Mouse (Mus musculus): ENCODE results near the gene Hsf4. TPM values are rescaled to one million over a fixed set of nuclear protein-coding genes. Genes with fewer than 3 reads are reported as not detected.
"Not testable (repeated sequence)": the region's sequence is repeated elsewhere in the genome, so short reads cannot be mapped to it uniquely, and the experiment has no call there.

The Hsf4 gene
- polyA plus RNA-seq, 1 experiment: 0.95 TPM

DNA sequence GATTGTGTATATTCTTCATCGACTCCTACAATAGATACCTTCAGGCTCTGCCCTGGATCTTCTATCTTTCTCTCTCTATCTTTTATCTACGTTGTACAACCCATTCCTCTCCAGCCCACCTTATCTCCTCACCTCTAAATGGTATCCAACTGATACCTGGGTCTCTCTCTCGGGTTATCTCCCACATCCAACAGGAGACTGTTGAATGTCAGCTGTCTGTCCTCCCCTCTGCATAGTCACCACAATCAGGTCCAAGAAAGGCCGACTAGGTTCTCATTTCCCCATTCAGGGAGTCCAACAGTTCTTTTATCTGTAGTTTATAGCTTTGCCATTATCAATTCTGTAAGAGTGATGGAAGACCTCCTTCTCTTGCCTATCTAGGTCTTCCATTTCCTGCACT is 12.6 kb downstream of the Hsf4 start:
- Histone ChIP-seq H3K4me1 (ENCODE audit: control insufficient read depth, insufficient read depth, low read length) (peaks cover 1% of the 10 kb centered on the region), H3K4me3 (replicated peaks; ENCODE audit: control insufficient read depth, low read depth, low read length) (no peak overlapping the region), H3K27ac (ENCODE audit: control insufficient read depth, insufficient read depth, low read depth, low read length, poor library complexity) (no peak overlapping the region)
- TF ChIP-seq POLR2A (IDR thresholded peaks at IDR 0.05; ENCODE audit: borderline replicate concordance, control insufficient read depth, low read depth, low read length) (no peak), CTCF (IDR thresholded peaks at IDR 0.05; ENCODE audit: control insufficient read depth, insufficient read depth, low read length) (no peak)
- WGBS: 60% methylated on average over 4 of the region's 4 CpGs

DNA sequence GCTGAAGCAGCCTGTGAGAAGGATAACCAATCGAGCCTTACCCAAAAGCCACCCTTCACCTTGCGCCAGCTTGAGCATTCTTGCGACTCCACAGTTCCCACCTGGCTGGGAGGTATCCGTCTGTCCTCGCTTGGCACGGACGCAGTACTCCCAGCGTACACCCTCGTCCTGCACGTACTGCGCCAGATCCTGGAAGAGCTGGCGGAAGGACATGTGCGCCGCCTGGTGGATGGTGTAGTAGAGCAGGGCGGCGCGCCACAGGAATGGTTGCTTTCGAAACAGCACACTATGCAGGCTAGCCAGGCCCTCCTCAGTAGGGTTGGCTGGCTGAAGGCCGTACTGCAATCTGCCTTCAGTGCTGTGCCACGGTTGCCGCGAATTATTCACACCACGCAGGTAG is 13.5 kb downstream of the Hsf4 start:
- Histone ChIP-seq H3K4me1 (ENCODE audit: control insufficient read depth, insufficient read depth, low read length) (peaks cover 1% of the 10 kb centered on the region), H3K4me3 (replicated peaks; ENCODE audit: control insufficient read depth, low read depth, low read length) (no peak overlapping the region), H3K27ac (ENCODE audit: control insufficient read depth, insufficient read depth, low read depth, low read length, poor library complexity) (no peak overlapping the region)
- 61% methylated on average over 23 of the region's 23 CpGs for WGBS
- TF ChIP-seq CTCF (IDR thresholded peaks at IDR 0.05; ENCODE audit: control insufficient read depth, insufficient read depth, low read length) (peak; percentile 78), POLR2A (IDR thresholded peaks at IDR 0.05; ENCODE audit: borderline replicate concordance, control insufficient read depth, low read depth, low read length) (no peak)

DNA sequence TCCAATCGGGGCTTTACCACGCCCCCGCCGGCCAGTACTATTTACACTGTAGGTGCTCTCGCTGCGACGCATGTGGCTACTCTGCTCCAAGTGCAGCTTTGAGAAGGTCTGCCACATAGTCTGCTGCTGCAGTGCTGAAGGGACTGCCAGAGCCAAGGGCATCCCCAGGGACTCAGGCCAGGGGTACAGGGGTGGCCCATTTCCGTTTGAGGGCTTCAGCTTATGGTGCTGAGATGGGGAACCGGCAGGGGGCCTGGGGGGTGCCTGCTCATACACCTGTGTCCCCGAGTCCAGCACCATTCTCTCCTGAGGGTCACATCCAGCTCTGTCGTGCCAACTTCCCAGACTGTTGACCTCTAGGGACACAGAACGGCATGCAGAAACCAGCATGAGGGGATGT is 15.9 kb downstream of the Hsf4 start:
- WGBS: 84% methylated on average over 12 of the region's 12 CpGs
- Histone ChIP-seq H3K27ac (ENCODE audit: control insufficient read depth, insufficient read depth, low read depth, low read length, poor library complexity) (no peak overlapping the region), H3K4me1 (ENCODE audit: control insufficient read depth, insufficient read depth, low read length) (peaks cover 4% of the 10 kb centered on the region), H3K4me3 (replicated peaks; ENCODE audit: control insufficient read depth, low read depth, low read length) (no peak overlapping the region)
- TF ChIP-seq POLR2A (IDR thresholded peaks at IDR 0.05; ENCODE audit: borderline replicate concordance, control insufficient read depth, low read depth, low read length) (no peak), CTCF (IDR thresholded peaks at IDR 0.05; ENCODE audit: control insufficient read depth, insufficient read depth, low read length) (no peak)

DNA sequence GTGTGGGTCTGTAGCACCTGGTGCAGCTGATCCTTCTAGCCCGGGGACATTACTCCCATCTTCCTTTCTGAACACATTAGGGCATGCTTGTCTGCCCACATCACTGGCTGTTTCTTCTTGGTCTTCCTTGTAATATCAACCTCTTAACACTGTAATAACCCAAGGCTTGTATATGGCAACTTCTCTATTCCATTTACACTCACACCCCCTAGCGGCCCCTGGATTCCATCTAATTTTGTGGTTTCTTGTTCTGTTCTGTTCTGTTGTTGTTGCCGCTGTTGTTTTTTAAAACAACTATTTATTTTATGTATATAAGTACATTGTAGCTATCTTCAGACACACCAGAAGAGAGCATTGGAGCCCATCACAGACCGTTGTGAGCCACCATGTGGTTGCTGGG is 17.3 kb downstream of the Hsf4 start:
- WGBS: 79% methylated on average over 4 of the region's 4 CpGs
- H3K27ac ChIP-seq (ENCODE audit: control insufficient read depth, insufficient read depth, low read depth, low read length, poor library complexity): no peak overlapping the region
- no peak overlapping the region for H3K4me3 ChIP-seq (replicated peaks; ENCODE audit: control insufficient read depth, low read depth, low read length)
- peaks cover 4% of the 10 kb centered on the region for H3K4me1 ChIP-seq (ENCODE audit: control insufficient read depth, insufficient read depth, low read length)
- TF ChIP-seq POLR2A (IDR thresholded peaks at IDR 0.05; ENCODE audit: borderline replicate concordance, control insufficient read depth, low read depth, low read length) (no peak), CTCF (IDR thresholded peaks at IDR 0.05; ENCODE audit: control insufficient read depth, insufficient read depth, low read length) (no peak)

DNA sequence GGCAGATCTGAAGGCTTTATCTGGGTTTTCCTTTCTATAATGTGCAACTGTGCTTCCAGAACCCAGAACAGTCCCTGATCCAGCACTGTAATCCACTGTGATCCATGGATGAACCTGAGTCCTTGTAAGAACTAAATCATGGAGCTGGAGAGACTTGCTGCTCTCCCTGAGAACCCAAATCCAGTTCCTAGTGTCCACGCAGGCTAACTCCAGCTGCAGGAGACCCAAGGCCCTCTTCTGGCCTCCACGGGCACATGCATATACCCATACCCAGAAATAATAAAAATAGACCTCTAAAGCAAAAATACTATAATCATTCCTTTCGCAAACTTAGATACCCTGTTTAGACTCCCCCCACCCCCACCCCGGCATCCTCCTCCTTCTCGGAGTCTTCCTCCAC is 18.6 kb downstream of the Hsf4 start:
- 90% methylated on average over 5 of the region's 5 CpGs for WGBS
- TF ChIP-seq POLR2A (IDR thresholded peaks at IDR 0.05; ENCODE audit: borderline replicate concordance, control insufficient read depth, low read depth, low read length): no peak
- no peak for TF ChIP-seq CTCF (IDR thresholded peaks at IDR 0.05; ENCODE audit: control insufficient read depth, insufficient read depth, low read length)
- Histone ChIP-seq H3K4me1 (ENCODE audit: control insufficient read depth, insufficient read depth, low read length) (peaks cover 4% of the 10 kb centered on the region), H3K27ac (ENCODE audit: control insufficient read depth, insufficient read depth, low read depth, low read length, poor library complexity) (no peak overlapping the region), H3K4me3 (replicated peaks; ENCODE audit: control insufficient read depth, low read depth, low read length) (no peak overlapping the region)

DNA sequence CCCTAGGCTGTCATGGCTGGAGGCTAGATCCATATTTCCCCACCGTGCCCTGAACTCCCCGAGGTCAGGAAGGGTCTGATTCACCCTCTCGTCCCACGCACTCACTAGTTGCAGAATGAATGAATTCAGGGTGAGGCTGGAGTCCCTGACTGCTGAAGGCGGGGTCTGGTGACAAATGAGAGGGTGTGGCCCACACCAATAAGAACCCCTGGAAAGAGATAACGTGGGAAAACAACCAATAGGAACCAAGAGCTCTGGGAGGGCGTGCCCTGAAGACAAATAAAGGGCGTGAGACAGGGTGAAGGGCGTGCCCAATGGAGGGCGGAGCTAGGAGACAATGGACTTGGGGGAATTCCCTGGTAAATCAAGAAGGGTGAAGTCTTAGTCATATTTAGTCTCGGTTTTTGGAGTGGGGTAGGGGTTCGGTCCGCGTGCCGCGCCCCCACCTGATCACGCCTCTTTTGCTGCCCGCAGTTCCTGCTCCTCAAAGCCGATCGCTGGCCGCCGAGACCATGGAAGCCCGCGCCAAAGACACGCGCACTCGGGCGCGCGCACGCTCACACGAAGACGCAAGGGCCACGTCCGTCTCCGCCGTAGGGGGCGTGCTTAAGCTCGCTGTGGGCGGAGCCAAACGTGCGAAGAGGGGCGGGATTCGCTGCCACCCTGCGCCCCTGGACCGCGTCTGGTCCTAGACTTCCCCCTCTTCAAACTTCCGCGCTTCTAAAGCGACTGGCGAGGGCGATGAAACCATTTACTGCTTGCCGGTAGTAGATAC is 19.5 kb downstream of the Hsf4 start:
- peaks cover 4% of the 10 kb centered on the region for H3K4me1 ChIP-seq (ENCODE audit: control insufficient read depth, insufficient read depth, low read length)
- WGBS: under 1% methylated on average over 53 of the region's 53 CpGs
- H3K27ac ChIP-seq (ENCODE audit: control insufficient read depth, insufficient read depth, low read depth, low read length, poor library complexity): peak overlapping the region; percentile 51
- TF ChIP-seq POLR2A (IDR thresholded peaks at IDR 0.05; ENCODE audit: borderline replicate concordance, control insufficient read depth, low read depth, low read length): peak; percentile 66; the same call in 1 of the 2 replicates
- peak; percentile 18; the same call in 1 of the 2 replicates for TF ChIP-seq CTCF (IDR thresholded peaks at IDR 0.05; ENCODE audit: control insufficient read depth, insufficient read depth, low read length)
- peak overlapping the region; percentile 80 for H3K4me3 ChIP-seq (replicated peaks; ENCODE audit: control insufficient read depth, low read depth, low read length)

DNA sequence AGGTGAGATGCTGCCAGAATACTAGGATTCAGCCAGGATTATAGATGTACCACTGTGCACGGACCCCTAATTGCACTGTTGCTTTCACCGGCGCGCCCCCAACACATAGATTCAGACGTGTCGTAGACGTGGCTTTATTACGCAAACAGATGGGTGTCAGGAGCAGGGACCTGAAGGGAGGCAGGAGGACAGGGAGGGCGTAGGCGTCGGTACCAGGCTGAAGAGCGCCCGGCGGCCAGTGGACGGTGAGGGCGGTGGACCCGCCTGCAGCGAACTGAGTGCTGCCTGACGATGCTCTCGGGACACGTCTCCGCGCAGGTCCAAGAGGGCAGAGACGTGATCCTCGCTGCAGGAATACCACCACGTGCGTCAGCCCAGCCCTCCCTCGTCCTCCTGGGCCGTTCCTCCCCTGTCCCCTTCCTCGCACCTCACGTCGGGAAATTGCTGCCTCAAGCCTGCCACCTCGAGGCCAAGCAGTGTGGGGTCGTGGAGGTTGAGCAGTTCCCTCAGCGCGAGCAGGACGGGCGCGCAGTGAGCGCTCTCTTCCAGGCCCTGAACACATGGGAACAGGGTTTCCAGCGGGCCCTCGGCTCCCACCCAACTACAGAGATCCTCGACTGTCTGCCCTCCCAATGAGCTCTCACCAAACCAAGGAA is 20.3 kb downstream of the Hsf4 start, which contains the start of gene 4931428F04Rik:
Gene 4931428F04Rik (minus strand): TSS at position 60 of the 656 bp plus-strand sequence.
- Histone ChIP-seq H3K27ac (ENCODE audit: control insufficient read depth, insufficient read depth, low read depth, low read length, poor library complexity) (peak within 1 kb of the TSS; percentile 51), H3K4me1 (ENCODE audit: control insufficient read depth, insufficient read depth, low read length) (peaks cover 4% of the 10 kb centered on the region), H3K4me3 (replicated peaks; ENCODE audit: control insufficient read depth, low read depth, low read length) (peak within 1 kb of the TSS; percentile 80)
- TF ChIP-seq POLR2A (IDR thresholded peaks at IDR 0.05; ENCODE audit: borderline replicate concordance, control insufficient read depth, low read depth, low read length): no peak
- TF ChIP-seq CTCF (IDR thresholded peaks at IDR 0.05; ENCODE audit: control insufficient read depth, insufficient read depth, low read length): peak; percentile 57; the same call in 1 of the 2 replicates
- 5% methylated on average over 43 of the region's 43 CpGs for WGBS

DNA sequence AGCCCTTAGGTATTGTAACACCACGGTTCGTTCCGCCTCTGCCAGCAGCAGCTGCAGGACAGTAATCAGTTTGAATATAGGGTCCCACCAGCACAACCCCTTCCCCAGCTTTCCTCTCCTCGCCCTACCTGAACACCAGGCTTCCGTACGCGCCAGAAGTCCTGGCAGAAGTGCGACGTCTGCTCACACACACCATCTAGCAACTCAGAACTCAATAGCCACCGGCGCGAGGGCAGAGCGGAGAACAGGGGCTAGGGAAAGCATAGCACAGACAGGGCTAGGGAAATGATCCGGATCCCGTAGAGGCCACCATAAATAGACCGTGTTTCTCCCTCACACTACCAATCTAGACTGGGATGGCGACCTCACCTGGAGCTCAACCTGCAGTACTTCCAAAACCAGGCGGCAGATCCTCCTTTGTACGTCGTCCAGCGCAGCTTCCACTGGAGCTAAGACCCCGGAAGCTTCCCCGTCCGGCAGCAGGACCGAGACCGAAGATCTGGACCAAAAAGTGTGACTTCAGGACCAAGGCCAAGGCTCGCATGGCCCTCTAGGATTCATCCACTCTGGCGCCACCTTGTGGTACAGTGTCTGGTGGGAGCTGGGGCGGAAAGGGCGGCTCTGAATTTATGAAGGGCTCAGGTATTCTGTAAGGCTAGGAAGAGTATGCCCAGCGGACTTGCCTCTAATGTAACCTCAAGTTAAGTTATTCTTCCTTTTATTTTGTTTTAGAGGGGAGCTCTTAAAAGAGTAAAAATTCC is 21.1 kb downstream of the Hsf4 start:
- WGBS: 27% methylated on average over 31 of the region's 31 CpGs
- TF ChIP-seq CTCF (IDR thresholded peaks at IDR 0.05; ENCODE audit: control insufficient read depth, insufficient read depth, low read length) (peak; percentile 98), POLR2A (IDR thresholded peaks at IDR 0.05; ENCODE audit: borderline replicate concordance, control insufficient read depth, low read depth, low read length) (no peak)
- no peak overlapping the region for H3K27ac ChIP-seq (ENCODE audit: control insufficient read depth, insufficient read depth, low read depth, low read length, poor library complexity)
- no peak overlapping the region for H3K4me3 ChIP-seq (replicated peaks; ENCODE audit: control insufficient read depth, low read depth, low read length)
- H3K4me1 ChIP-seq (ENCODE audit: control insufficient read depth, insufficient read depth, low read length): peaks cover 4% of the 10 kb centered on the region

DNA sequence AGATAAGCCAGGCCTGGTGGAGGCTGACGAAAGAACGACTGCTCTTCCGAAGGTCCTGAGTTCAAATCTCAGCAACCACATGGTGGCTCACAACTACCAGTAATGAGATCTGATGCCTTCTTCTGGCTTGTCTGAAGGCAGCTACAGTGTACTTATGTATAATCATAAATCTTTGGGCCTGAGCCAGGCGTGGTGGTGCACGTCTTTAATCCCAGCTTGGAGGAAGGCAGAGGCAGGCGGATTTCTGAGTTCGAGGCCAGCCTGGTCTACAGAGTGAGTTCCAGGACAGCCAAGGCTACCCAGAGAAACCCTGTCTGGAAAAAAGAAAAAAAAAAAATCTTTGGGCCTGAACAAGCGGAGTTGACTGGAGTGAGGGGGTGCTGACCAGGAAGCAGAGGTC is 21.8 kb downstream of the Hsf4 start:
- not testable (repeated sequence) for H3K27ac ChIP-seq (ENCODE audit: control insufficient read depth, insufficient read depth, low read depth, low read length, poor library complexity); H3K4me3 ChIP-seq (replicated peaks; ENCODE audit: control insufficient read depth, low read depth, low read length); H3K4me1 ChIP-seq (ENCODE audit: control insufficient read depth, insufficient read depth, low read length)
- 77% methylated on average over 8 of the region's 8 CpGs for WGBS

Data from bone marrow, adult 2 months (tissue).